Mouse (Mus musculus) MEL (cell line): ENCODE results near the gene Epb41l4b. TPM values are rescaled to one million over a fixed set of nuclear protein-coding genes. Genes with fewer than 3 reads are reported as not detected.

Source experiments
- DNase-seq: peaks from one replicate; pipeline ENCODE4 v3.0.0; 2011; ENCODE audit warnings: low read depth, low spot score
- H3K27ac ChIP-seq: 2 replicates; pipeline ENCODE4 v1.5.1; 2012; ENCODE audit warnings: low read depth, mild to moderate bottlenecking, control low read depth, low read length, moderate library complexity; ENCODE audit not compliant: control insufficient read depth
- H3K27me3 ChIP-seq, 2 experiments: fragments of 150-350 bp in 1 of 2; sonication (generic) in 1 of 2; 2 replicates each; pipeline ENCODE4 v1.6.1; 2012; ENCODE audit warnings: low read length in 2 of 2, mild to moderate bottlenecking in 2 of 2, improper control_type of control experiment in 1 of 2, moderate library complexity in 1 of 2; ENCODE audit not compliant: insufficient read depth in 2 of 2, control insufficient read depth in 1 of 2
- H3K36me3 ChIP-seq, 2 experiments: 2 replicates each; pipeline ENCODE4 v1.6.1; 2012 to 2014; ENCODE audit warnings: low read length in 2 of 2, improper control_type of control experiment in 1 of 2, inconsistent platforms in 1 of 2, mild to moderate bottlenecking in 1 of 2; ENCODE audit not compliant: insufficient read depth in 2 of 2, control insufficient read depth in 1 of 2
- H3K4me1 ChIP-seq, 2 experiments: fragments of 150-350 bp in 1 of 2; sonication (generic) in 1 of 2; 2 replicates each; pipeline ENCODE4 v1.6.1; 2012; ENCODE audit warnings: low read length in 2 of 2, improper control_type of control experiment in 1 of 2, mild to moderate bottlenecking in 1 of 2; ENCODE audit not compliant: insufficient read depth in 2 of 2, control insufficient read depth in 1 of 2
- H3K4me3 ChIP-seq, 2 experiments: fragments of 150-350 bp in 1 of 2; sonication (generic) in 1 of 2; 2 replicates each; pipeline ENCODE4 v1.5.1; 2012; ENCODE audit warnings: low read depth in 2 of 2, low read length in 2 of 2, mild to moderate bottlenecking in 2 of 2, moderate library complexity in 2 of 2, control low read depth in 1 of 2, improper control_type of control experiment in 1 of 2; ENCODE audit not compliant: control insufficient read depth in 1 of 2, insufficient read depth in 1 of 2
- H3K79me2 ChIP-seq: 2 replicates; pipeline ENCODE4 v1.6.1; 2012; ENCODE audit warnings: mild to moderate bottlenecking, low read length, moderate library complexity; ENCODE audit not compliant: control insufficient read depth, poor library complexity, insufficient read depth
- H3K9ac ChIP-seq: 2 replicates; pipeline ENCODE4 v1.6.1; 2012; ENCODE audit warnings: low read depth, mild to moderate bottlenecking, control low read depth, low read length, moderate library complexity; ENCODE audit not compliant: control insufficient read depth, poor library complexity, severe bottlenecking
- H3K9me3 ChIP-seq: fragments of 150-350 bp; sonication (generic); replicated peaks from 2 replicates; pipeline ENCODE4 v1.6.1; 2012; ENCODE audit warnings: mild to moderate bottlenecking, low read length, improper control_type of control experiment, moderate library complexity; ENCODE audit not compliant: insufficient read depth
- BHLHE40 ChIP-seq: IDR thresholded peaks from 2 replicates; pipeline ENCODE4 v1.6.1; 2012; ENCODE audit warnings: low read depth, mild to moderate bottlenecking, inconsistent platforms, low read length, improper control_type of control experiment, borderline replicate concordance
- CHD1 ChIP-seq: IDR thresholded peaks from 2 replicates; pipeline ENCODE4 v1.6.1; 2012; ENCODE audit warnings: low read depth, mild to moderate bottlenecking, inconsistent platforms, low read length, improper control_type of control experiment
- CHD2 ChIP-seq: IDR thresholded peaks from 2 replicates; pipeline ENCODE4 v1.6.1; 2011; ENCODE audit warnings: low read length, improper control_type of control experiment
- CTCF ChIP-seq, 3 experiments: IDR thresholded peaks in 2 of 3; conservative IDR thresholded peaks in 1 of 3; 2 replicates each; pipeline ENCODE4 v1.5.1; 2011 to 2012; ENCODE audit warnings: low read length in 3 of 3, low read depth in 2 of 3, mild to moderate bottlenecking in 2 of 3, improper control_type of control experiment in 1 of 3, inconsistent platforms in 1 of 3, mixed read lengths in 1 of 3, moderate library complexity in 1 of 3; ENCODE audit not compliant: control insufficient read depth in 1 of 3, insufficient read depth in 1 of 3, poor library complexity in 1 of 3, severe bottlenecking in 1 of 3
- E2F4 ChIP-seq: IDR thresholded peaks from 2 replicates; pipeline ENCODE4 v1.6.1; 2011; ENCODE audit warnings: low read depth, low read length, improper control_type of control experiment, borderline replicate concordance
- ELF1 ChIP-seq: IDR thresholded peaks from 2 replicates; pipeline ENCODE4 v1.6.1; 2014; ENCODE audit warnings: low read depth, mild to moderate bottlenecking, inconsistent platforms, low read length, improper control_type of control experiment, moderate library complexity
- GABPA ChIP-seq: IDR thresholded peaks from 2 replicates; pipeline ENCODE4 v1.6.1; 2012; ENCODE audit warnings: low read depth, mild to moderate bottlenecking, inconsistent platforms, low read length, improper control_type of control experiment, moderate library complexity
- GATA1 ChIP-seq: IDR thresholded peaks from 2 replicates; pipeline ENCODE4 v1.6.1; 2011; ENCODE audit warnings: low read depth, low read length, improper control_type of control experiment
- HCFC1 ChIP-seq: IDR thresholded peaks from 2 replicates; pipeline ENCODE4 v1.6.1; 2012; ENCODE audit warnings: low read depth, mild to moderate bottlenecking, inconsistent platforms, low read length, improper control_type of control experiment, moderate library complexity
- JUND ChIP-seq: IDR thresholded peaks from 2 replicates; pipeline ENCODE4 v1.6.1; 2011; ENCODE audit warnings: low read depth, mild to moderate bottlenecking, improper control_type of control experiment, low read length
- KAT2A ChIP-seq: conservative IDR thresholded peaks from 2 replicates; pipeline ENCODE4 v1.6.1; 2012; ENCODE audit warnings: low read depth, low read length, improper control_type of control experiment, inconsistent platforms
- MEF2A ChIP-seq: IDR thresholded peaks from 2 replicates; pipeline ENCODE4 v1.6.1; 2014; ENCODE audit warnings: low read depth, mild to moderate bottlenecking, inconsistent platforms, low read length, improper control_type of control experiment; ENCODE audit not compliant: poor library complexity, insufficient replicate concordance, severe bottlenecking; ENCODE audit errors: extremely low read depth
- MYB ChIP-seq: IDR thresholded peaks from 2 replicates; pipeline ENCODE4 v1.6.1; 2011; ENCODE audit warnings: mild to moderate bottlenecking, low read depth, low read length, improper control_type of control experiment
- NELFE ChIP-seq: IDR thresholded peaks from 2 replicates; pipeline ENCODE4 v1.6.1; 2011; ENCODE audit warnings: low read depth, low read length, improper control_type of control experiment
- POLR2A ChIP-seq, 2 experiments: IDR thresholded peaks; 2 replicates each; pipeline ENCODE4 v1.6.1; 2011 to 2012; ENCODE audit warnings: low read length in 2 of 2, mild to moderate bottlenecking in 2 of 2, control low read depth in 1 of 2, improper control_type of control experiment in 1 of 2, low read depth in 1 of 2, moderate library complexity in 1 of 2; ENCODE audit not compliant: control insufficient read depth in 1 of 2, insufficient read depth in 1 of 2, poor library complexity in 1 of 2
- POLR2AphosphoS2 ChIP-seq: IDR thresholded peaks from 2 replicates; pipeline ENCODE4 v1.6.1; 2011; ENCODE audit warnings: low read length, improper control_type of control experiment
- SIN3A ChIP-seq: IDR thresholded peaks from 2 replicates; pipeline ENCODE4 v1.6.1; 2012; ENCODE audit warnings: low read length, improper control_type of control experiment, inconsistent platforms
- SMC3 ChIP-seq: IDR thresholded peaks from 2 replicates; pipeline ENCODE4 v1.6.1; 2011; ENCODE audit warnings: low read depth, low read length, improper control_type of control experiment
- TBP ChIP-seq: IDR thresholded peaks from 2 replicates; pipeline ENCODE4 v1.8.0; 2011; ENCODE audit warnings: low read depth, low read length, improper control_type of control experiment
- USF1 ChIP-seq: IDR thresholded peaks from 2 replicates; pipeline ENCODE4 v1.6.1; 2014; ENCODE audit warnings: low read depth, mild to moderate bottlenecking, inconsistent platforms, low read length, improper control_type of control experiment, moderate library complexity
- USF2 ChIP-seq, 2 experiments: IDR thresholded peaks; 2 replicates each; pipeline ENCODE4 v1.6.1; 2011 to 2012; ENCODE audit warnings: improper control_type of control experiment in 2 of 2, low read length in 2 of 2, borderline replicate concordance in 1 of 2, inconsistent platforms in 1 of 2, low read depth in 1 of 2, mild to moderate bottlenecking in 1 of 2; ENCODE audit not compliant: insufficient read depth in 1 of 2
- ZKSCAN1 ChIP-seq: IDR thresholded peaks from 2 replicates; pipeline ENCODE4 v1.6.1; 2012; ENCODE audit warnings: low read depth, mild to moderate bottlenecking, inconsistent platforms, low read length, improper control_type of control experiment, moderate library complexity
- polyA plus RNA-seq, 2 experiments: library from polyadenylated mRNA; stranded (reverse) in 1 of 2; unstranded in 1 of 2; fragments of >175 nt in 1 of 2; fragments of >200 nt in 1 of 2; gene quantifications; 2 replicates each; pipeline versions ENCODE4 v1.2.1 to v1.2.4; 2012; ENCODE audit warnings: low replicate concordance in 2 of 2, low read depth in 1 of 2; ENCODE audit not compliant: insufficient read length in 2 of 2, insufficient read depth in 1 of 2, missing spikeins in 1 of 2
- total RNA-seq: library from RNA; depleted of rRNA; stranded (reverse); fragments of 300-350 nt; gene quantifications from 2 replicates; pipeline ENCODE4 v1.2.3, GENCODE M21; 2012

The Epb41l4b gene
- total and polyA plus RNA-seq, 3 experiments, result not detected

- TF ChIP-seq USF1 (peak; percentile 69), HCFC1 (no peak)
- TF ChIP-seq, all 39 proteins: peak for 1
- no peak overlapping the region for H3K9ac ChIP-seq
- no peak overlapping the region for H3K27ac ChIP-seq
- DNase-seq, result peak; percentile 34
- peaks cover 0 to 2% of the 10 kb centered on the region in 2 experiments; a peak in 1 of 4 replicates for H3K27me3 ChIP-seq
- no peaks in the 10 kb centered on the region for H3K9me3 ChIP-seq
- no peaks in the 10 kb centered on the region for H3K36me3 ChIP-seq
- H3K4me1 ChIP-seq, result peaks cover 0 to 8% of the 10 kb centered on the region in 2 experiments; a peak in 2 of 4 replicates
- H3K4me3 ChIP-seq, result no peak overlapping the region
- H3K79me2 ChIP-seq, result no peaks in the 10 kb centered on the region
Measured at GRCm38 (mm10) chr4:57165654-57166053, 22.4 kb upstream of the Epb41l4b start.

GRCm38 (mm10) chr4:57164578-57165210 is 21.5 kb upstream of the Epb41l4b start:
- Histone ChIP-seq H3K36me3 (no peaks in the 10 kb centered on the region), H3K9me3 (no peaks in the 10 kb centered on the region), H3K4me1 (peaks cover 0 to 8% of the 10 kb centered on the region in 2 experiments; a peak in 2 of 4 replicates), H3K4me3 (no peak overlapping the region), H3K79me2 (no peaks in the 10 kb centered on the region), H3K27me3 (peaks cover 0 to 2% of the 10 kb centered on the region in 2 experiments; a peak in 1 of 4 replicates), H3K9ac (no peak overlapping the region), H3K27ac (no peak overlapping the region)
- no peak for TF ChIP-seq JUND
- TF ChIP-seq TBP, result no peak
- TF ChIP-seq CHD2, result no peak
- no peak for TF ChIP-seq MEF2A
- no peak for TF ChIP-seq CHD1
- TF ChIP-seq SIN3A, result no peak
- no peak for TF ChIP-seq NELFE
- no peak for DNase-seq

- Histone ChIP-seq H3K36me3 (no peaks in the 10 kb centered on the region), H3K9ac (no peak overlapping the region), H3K27me3 (peaks cover 1 to 2% of the 10 kb centered on the region in 2 experiments; a peak in 1 of 4 replicates), H3K4me3 (no peak overlapping the region), H3K4me1 (peaks cover 0 to 4% of the 10 kb centered on the region in 2 experiments; a peak in 2 of 4 replicates), H3K27ac (no peak overlapping the region), H3K79me2 (no peaks in the 10 kb centered on the region), H3K9me3 (no peaks in the 10 kb centered on the region)
- no peak for DNase-seq
- no peak for TF ChIP-seq GATA1
- TF ChIP-seq POLR2A (IDR thresholded peaks at IDR 0.05; ENCODE audit: control insufficient read depth in 1 of 2, insufficient read depth in 1 of 2, low read depth in 1 of 2, low read length in 2 of 2, poor library complexity in 1 of 2), result no peak
- TF ChIP-seq CHD2, result no peak
- TF ChIP-seq ZKSCAN1, result no peak
- TF ChIP-seq JUND, result no peak
- no peak for TF ChIP-seq NELFE
- TF ChIP-seq ELF1, result no peak
- TF ChIP-seq USF2 (IDR thresholded peaks at IDR 0.05; ENCODE audit: borderline replicate concordance in 1 of 2, insufficient read depth in 1 of 2, low read depth in 1 of 2, low read length in 2 of 2), result no peak
- no peak for TF ChIP-seq MYB
- no peak for TF ChIP-seq E2F4
- TF ChIP-seq BHLHE40, result no peak
- no peak for TF ChIP-seq KAT2A
- TF ChIP-seq MEF2A, result no peak
- TF ChIP-seq GABPA, result no peak
- no peak for TF ChIP-seq USF1
- TF ChIP-seq POLR2AphosphoS2, result no peak
- TF ChIP-seq SMC3, result no peak
- TF ChIP-seq CTCF (IDR thresholded peaks at IDR 0.05 in 2 of 3, conservative IDR thresholded peaks at IDR 0.05 in 1 of 3; ENCODE audit: control insufficient read depth in 1 of 3, insufficient read depth in 1 of 3, low read depth in 2 of 3, low read length in 3 of 3, poor library complexity in 1 of 3, severe bottlenecking in 1 of 3), result no peak
Measured at GRCm38 (mm10) chr4:57162789-57163722, 19.8 kb upstream of the Epb41l4b start.
